Mouse (Mus musculus) kidney, adult 2 months (tissue): ENCODE results near the gene Gm20708.

Experiments used
- CTCF ChIP-seq: fragments of 200-500 bp; conservative IDR thresholded peaks from 2 replicates; pipeline ENCODE4 v1.5.1; 2011; ENCODE audit warnings: low read depth, mild to moderate bottlenecking, control low read depth, low read length, moderate library complexity, mixed read lengths; ENCODE audit not compliant: insufficient read depth, insufficient read length
- POLR2A ChIP-seq: fragments of 200-500 bp; IDR thresholded peaks from one replicate; pipeline ENCODE4 v1.6.1; 2011; ENCODE audit warnings: low read depth, low read length, control low read depth

- TF ChIP-seq CTCF (no peak), POLR2A (no peak)
These were observed 18.1 kb upstream of the Gm20708 start for GRCm38 (mm10) chr11:117791441-117791761.
